Mouse (Mus musculus) embryonic facial prominence, embryonic 14.5 days (tissue): ENCODE results near the gene Sec14l1. TPM values are rescaled to one million over a fixed set of nuclear protein-coding genes. Genes with fewer than 3 reads are reported as not detected.

Source experiments
- ATAC-seq: fragments of 200-750 bp; cut with Nextera tagmentation; 2 replicates; pipeline ENCODE4 v1.8.0; 2017; ENCODE audit warnings: low read depth, moderate number of reproducible peaks, moderate TSS enrichment
- DNase-seq: peaks from one replicate; pipeline ENCODE4 v3.0.0-alpha.2; 2015; ENCODE audit warnings: low spot score
- H3K27ac ChIP-seq: fragments of 300-500 bp; sonication (generic); replicated peaks from 2 replicates; pipeline ENCODE4 v1.5.1; 2014; ENCODE audit warnings: low read depth, mild to moderate bottlenecking, low read length, moderate library complexity
- H3K27me3 ChIP-seq: fragments of 300-500 bp; sonication (generic); replicated peaks from 2 replicates; pipeline ENCODE4 v1.6.1; 2014; ENCODE audit warnings: low read length; ENCODE audit not compliant: control insufficient read depth, insufficient read depth
- H3K36me3 ChIP-seq: fragments of 300-500 bp; sonication (generic); 2 replicates; pipeline ENCODE4 v1.6.1; 2014; ENCODE audit warnings: low read length, mixed read lengths; ENCODE audit not compliant: control insufficient read depth, insufficient read depth
- H3K4me1 ChIP-seq: fragments of 300-500 bp; sonication (generic); 2 replicates; pipeline ENCODE4 v1.6.1; 2014; ENCODE audit warnings: antibody characterized with exemption, low read length; ENCODE audit not compliant: control insufficient read depth, insufficient read depth
- H3K4me2 ChIP-seq: fragments of 300-500 bp; sonication (generic); 2 replicates; pipeline ENCODE4 v1.6.1; 2014; ENCODE audit warnings: low read depth, mild to moderate bottlenecking, low read length, moderate library complexity, mixed read lengths
- H3K4me3 ChIP-seq: fragments of 300-500 bp; sonication (generic); 2 replicates; pipeline ENCODE4 v1.5.1; 2014; ENCODE audit warnings: low read depth, mild to moderate bottlenecking, low read length
- H3K9ac ChIP-seq: fragments of 300-500 bp; sonication (generic); 2 replicates; pipeline ENCODE4 v1.6.1; 2014; ENCODE audit warnings: low read depth, mild to moderate bottlenecking, low read length, moderate library complexity, mixed read lengths
- H3K9me3 ChIP-seq: fragments of 300-500 bp; sonication (generic); 2 replicates; pipeline ENCODE4 v1.6.1; 2016; ENCODE audit warnings: low read length; ENCODE audit not compliant: control insufficient read depth
- WGBS: fragments of 180-500 bp; shearing (Covaris S2); extraction: QIAGEN DNeasy Blood & Tissue Kit; methylation state at CpG from one replicate; pipeline ENCODE4 v1.1.7; 2014; 5-methylcytosine and 5-hydroxymethylcytosine counted together
- polyA plus RNA-seq: library from polyadenylated mRNA; unstranded; fragments of >200 nt; fragmentation: Nextera tagmentation; extraction: Ambion mirVana; gene quantifications from 2 replicates; pipeline ENCODE4 v1.2.1, GENCODE M21; 2014

Gene Sec14l1
- polyA plus RNA-seq, 1 experiment from 2014 or later, result 45.4 TPM

GRCm38 (mm10) chr11:117194475-117194937 is 79.5 kb downstream of the Sec14l1 start:
- 71% methylated on average over 11 of the region's 11 CpGs for WGBS
- Histone ChIP-seq H3K4me2 (no peak overlapping the region), H3K4me1 (no peaks in the 10 kb centered on the region), H3K27me3 (peaks cover 10% of the 10 kb centered on the region), H3K9ac (no peak overlapping the region), H3K27ac (no peak overlapping the region), H3K9me3 (no peaks in the 10 kb centered on the region), H3K36me3 (no peaks in the 10 kb centered on the region), H3K4me3 (no peak overlapping the region)
- ATAC-seq (no peak), DNase-seq (no peak)

GRCm38 (mm10) chr11:117195616-117196015 is 80.6 kb downstream of the Sec14l1 start:
- DNase-seq (no peak), ATAC-seq (no peak)
- Histone ChIP-seq H3K9ac (no peak overlapping the region), H3K9me3 (no peaks in the 10 kb centered on the region), H3K4me2 (no peak overlapping the region), H3K27ac (no peak overlapping the region), H3K36me3 (no peaks in the 10 kb centered on the region), H3K4me3 (no peak overlapping the region), H3K4me1 (peaks cover 9% of the 10 kb centered on the region; the same call in 1 of the 2 replicates), H3K27me3 (peaks cover 17% of the 10 kb centered on the region)
- WGBS, result 88% methylated on average over 6 of the region's 6 CpGs

GRCm38 (mm10) chr11:117196681-117197080 is 81.7 kb downstream of the Sec14l1 start:
- Histone ChIP-seq H3K4me3 (no peak overlapping the region), H3K4me1 (peaks cover 16% of the 10 kb centered on the region; the same call in 1 of the 2 replicates), H3K36me3 (no peaks in the 10 kb centered on the region), H3K4me2 (no peak overlapping the region), H3K27me3 (peaks cover 25% of the 10 kb centered on the region), H3K9me3 (no peaks in the 10 kb centered on the region), H3K27ac (no peak overlapping the region), H3K9ac (no peak overlapping the region)
- ATAC-seq, result no peak
- WGBS, result 88% methylated on average over 7 of the region's 7 CpGs
- no peak for DNase-seq

- Histone ChIP-seq H3K9ac (no peak overlapping the region), H3K4me2 (no peak overlapping the region), H3K27me3 (peaks cover 25% of the 10 kb centered on the region), H3K36me3 (no peaks in the 10 kb centered on the region), H3K27ac (no peak overlapping the region), H3K4me1 (peaks cover 19% of the 10 kb centered on the region), H3K9me3 (no peaks in the 10 kb centered on the region), H3K4me3 (no peak overlapping the region)
- DNase-seq (no peak), ATAC-seq (no peak)
- WGBS, result 86% methylated on average over 4 of the region's 5 CpGs
Measured at GRCm38 (mm10) chr11:117198122-117198521, 83.2 kb downstream of the Sec14l1 start.

- ATAC-seq (peak; percentile 48; the same call in 1 of the 2 replicates), DNase-seq (peak; percentile 39)
- Histone ChIP-seq H3K9me3 (no peaks in the 10 kb centered on the region), H3K4me3 (peak within 1 kb of the TSS; percentile 48), H3K36me3 (no peaks in the 10 kb centered on the region), H3K27me3 (peaks cover 25% of the 10 kb centered on the region), H3K27ac (no peak within 1 kb of the TSS), H3K4me1 (peaks cover 28% of the 10 kb centered on the region), H3K4me2 (peak within 1 kb of the TSS; percentile 92), H3K9ac (peak within 1 kb of the TSS; percentile 60)
- 2% methylated on average over 47 of the region's 70 CpGs for WGBS
Measured at GRCm38 (mm10) chr11:117199282-117200175, 84.6 kb downstream of the Sec14l1 start, which contains the start of gene Sept9. TSS of gene Sept9 (plus strand) at chr11:117199661.

- DNase-seq, result no peak
- Histone ChIP-seq H3K36me3 (no peaks in the 10 kb centered on the region), H3K27ac (no peak overlapping the region), H3K4me3 (no peak overlapping the region), H3K4me2 (no peak overlapping the region), H3K9me3 (no peaks in the 10 kb centered on the region), H3K9ac (no peak overlapping the region), H3K27me3 (peaks cover 25% of the 10 kb centered on the region), H3K4me1 (peaks cover 33% of the 10 kb centered on the region)
- ATAC-seq, result no peak
- 89% methylated on average over 12 of the region's 12 CpGs for WGBS
Measured at GRCm38 (mm10) chr11:117201846-117202245, 86.9 kb downstream of the Sec14l1 start.

- DNase-seq (no peak), ATAC-seq (no peak)
- Histone ChIP-seq H3K36me3 (no peaks in the 10 kb centered on the region), H3K27me3 (peaks cover 14% of the 10 kb centered on the region), H3K9ac (no peak overlapping the region), H3K4me1 (peaks cover 42% of the 10 kb centered on the region), H3K9me3 (no peaks in the 10 kb centered on the region), H3K27ac (no peak overlapping the region), H3K4me3 (no peak overlapping the region), H3K4me2 (no peak overlapping the region)
- WGBS, result 74% methylated on average over 8 of the region's 8 CpGs
Measured at GRCm38 (mm10) chr11:117204606-117205005, 89.6 kb downstream of the Sec14l1 start.

- peaks cover 37% of the 10 kb centered on the region for H3K4me1 ChIP-seq
- peaks cover 11% of the 10 kb centered on the region; the same call in 1 of the 2 replicates for H3K27me3 ChIP-seq
- ATAC-seq, result peak; percentile 51; the same call in 1 of the 2 replicates
- H3K9ac ChIP-seq, result no peak overlapping the region
- no peaks in the 10 kb centered on the region for H3K36me3 ChIP-seq
- no peaks in the 10 kb centered on the region for H3K9me3 ChIP-seq
- 68% methylated on average over 6 of the region's 6 CpGs for WGBS
- H3K4me3 ChIP-seq, result no peak overlapping the region
- DNase-seq, result peak; percentile 72
- no peak overlapping the region for H3K27ac ChIP-seq
- H3K4me2 ChIP-seq, result no peak overlapping the region
Measured at GRCm38 (mm10) chr11:117205042-117205441, 90.1 kb downstream of the Sec14l1 start.
